Mouse (Mus musculus) kidney, embryonic 14.5 days (tissue): ENCODE data around the gene Sestd1. TPM values are rescaled to one million over a fixed set of nuclear protein-coding genes. Genes with fewer than 3 reads are reported as not detected.

Source experiments
- ATAC-seq: fragments of 200-750 bp; cut with Nextera tagmentation; 2 replicates; pipeline ENCODE4 v1.8.0; 2017; ENCODE audit warnings: moderate number of reproducible peaks, mild to moderate bottlenecking, moderate TSS enrichment, moderate library complexity; ENCODE audit not compliant: low FRiP score, low TSS enrichment
- H3K27ac ChIP-seq: fragments of 300-500 bp; sonication (generic); 2 replicates; pipeline ENCODE4 v1.5.1; 2014; ENCODE audit warnings: low read depth, mild to moderate bottlenecking, low read length, moderate library complexity, mixed read lengths
- H3K27me3 ChIP-seq: fragments of 300-500 bp; sonication (generic); 2 replicates; pipeline ENCODE4 v1.6.1; 2014; ENCODE audit warnings: mild to moderate bottlenecking, low read length; ENCODE audit not compliant: control insufficient read depth, insufficient read depth
- H3K36me3 ChIP-seq: fragments of 300-500 bp; sonication (generic); 2 replicates; pipeline ENCODE4 v1.6.1; 2014; ENCODE audit warnings: low read length, mixed read lengths; ENCODE audit not compliant: control insufficient read depth, insufficient read depth
- H3K4me1 ChIP-seq: fragments of 300-500 bp; sonication (generic); 2 replicates; pipeline ENCODE4 v1.6.1; 2014; ENCODE audit warnings: low read length, mixed read lengths; ENCODE audit not compliant: control insufficient read depth, insufficient read depth
- H3K4me2 ChIP-seq: fragments of 300-500 bp; sonication (generic); replicated peaks from 2 replicates; pipeline ENCODE4 v1.6.1; 2014; ENCODE audit warnings: low read depth, mild to moderate bottlenecking, low read length
- H3K4me3 ChIP-seq: fragments of 300-500 bp; sonication (generic); 2 replicates; pipeline ENCODE4 v1.5.1; 2014; ENCODE audit warnings: mild to moderate bottlenecking, low read length
- H3K9ac ChIP-seq: fragments of 300-500 bp; sonication (generic); 2 replicates; pipeline ENCODE4 v1.6.1; 2014; ENCODE audit warnings: low read depth, mild to moderate bottlenecking, low read length, moderate library complexity
- H3K9me3 ChIP-seq: fragments of 300-500 bp; sonication (generic); 2 replicates; pipeline ENCODE4 v1.6.1; 2016; ENCODE audit warnings: low read length; ENCODE audit not compliant: control insufficient read depth
- WGBS: fragments of 180-500 bp; shearing (Covaris S2); extraction: QIAGEN DNeasy Blood & Tissue Kit; methylation state at CpG from one replicate; pipeline ENCODE4 v1.1.7; 2014; 5-methylcytosine and 5-hydroxymethylcytosine counted together
- polyA plus RNA-seq: library from polyadenylated mRNA; unstranded; fragments of >200 nt; fragmentation: Nextera tagmentation; extraction: Ambion mirVana; gene quantifications from 2 replicates; pipeline ENCODE4 v1.2.1, GENCODE M21; 2014

Gene Sestd1
- polyA plus RNA-seq, 1 experiment from 2014 or later, result 37.6 TPM

DNA sequence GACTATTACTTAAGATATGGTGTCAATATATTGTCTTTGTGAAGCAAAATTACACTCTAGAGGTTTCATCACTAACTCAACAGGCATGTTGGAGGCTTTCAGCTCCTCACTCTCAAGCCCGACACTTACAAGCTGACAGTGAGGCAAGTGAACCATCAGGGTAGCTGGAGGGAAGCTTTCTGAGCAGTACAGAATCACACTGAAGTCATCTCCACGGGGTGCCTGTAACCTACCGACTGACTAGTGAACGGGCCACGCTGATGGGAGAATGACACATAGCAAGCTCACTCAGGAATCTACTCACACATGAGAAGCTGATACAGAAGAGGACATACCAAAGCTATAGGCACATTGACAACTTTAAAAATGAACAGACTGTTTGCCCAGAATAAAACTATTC, 67.5 kb downstream of the Sestd1 start:
- no peak for ATAC-seq
- no peak overlapping the region for H3K9ac ChIP-seq
- no peaks in the 10 kb centered on the region for H3K4me1 ChIP-seq
- H3K4me3 ChIP-seq, result no peak overlapping the region
- WGBS, result 89% methylated on average over 5 of the region's 5 CpGs
- H3K36me3 ChIP-seq, result peaks cover 58% of the 10 kb centered on the region
- H3K27ac ChIP-seq, result no peak overlapping the region
- no peaks in the 10 kb centered on the region for H3K9me3 ChIP-seq
- no peak overlapping the region for H3K4me2 ChIP-seq
- no peaks in the 10 kb centered on the region for H3K27me3 ChIP-seq

DNA sequence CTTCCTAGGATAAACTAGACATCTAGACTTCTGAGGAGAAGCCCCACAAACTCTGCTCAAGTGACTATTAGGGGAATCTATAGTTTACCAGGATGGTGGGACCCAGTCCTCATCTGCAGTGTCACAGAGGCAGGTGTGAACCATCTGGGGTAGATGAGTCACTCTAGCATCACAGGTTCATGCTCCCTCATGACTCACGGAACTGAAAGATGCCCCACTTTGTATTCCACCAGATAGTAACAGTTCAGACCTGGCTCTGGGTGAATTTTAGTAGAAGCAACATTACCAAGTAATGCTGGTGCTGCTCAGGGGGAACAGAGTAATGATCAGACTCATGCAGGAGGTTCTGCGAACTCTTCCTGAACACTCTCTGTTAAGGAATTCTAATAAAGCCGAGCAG, 73.4 kb downstream of the Sestd1 start:
- Histone ChIP-seq H3K27ac (no peak overlapping the region), H3K4me1 (no peaks in the 10 kb centered on the region), H3K9me3 (no peaks in the 10 kb centered on the region), H3K4me2 (no peak overlapping the region), H3K4me3 (no peak overlapping the region), H3K27me3 (no peaks in the 10 kb centered on the region), H3K36me3 (peaks cover 30% of the 10 kb centered on the region; the same call in 1 of the 2 replicates), H3K9ac (no peak overlapping the region)
- WGBS, result 92% methylated on average over 3 of the region's 3 CpGs
- no peak for ATAC-seq

DNA sequence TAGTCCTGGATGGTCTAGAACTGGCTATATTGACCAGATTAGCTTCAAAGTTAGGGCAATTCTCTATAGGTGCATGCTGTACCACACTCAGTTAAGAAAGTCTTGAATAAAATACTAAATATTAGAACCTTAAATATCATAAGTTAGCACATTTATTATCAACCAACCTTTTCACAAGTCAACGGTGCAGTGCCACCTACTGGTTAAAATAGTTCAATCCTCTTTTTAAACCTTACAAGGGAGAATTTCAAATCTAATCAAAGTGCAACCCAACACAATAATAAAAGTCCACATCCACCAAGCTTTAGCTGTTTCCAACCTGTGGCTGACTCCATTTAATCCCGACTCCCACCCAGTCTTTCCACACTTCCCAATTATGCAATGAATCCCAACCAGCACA, 76.5 kb downstream of the Sestd1 start:
- Histone ChIP-seq H3K27me3 (no peaks in the 10 kb centered on the region), H3K4me3 (no peak overlapping the region), H3K4me1 (no peaks in the 10 kb centered on the region), H3K4me2 (no peak overlapping the region), H3K9me3 (no peaks in the 10 kb centered on the region), H3K36me3 (peaks cover 12% of the 10 kb centered on the region; the same call in 1 of the 2 replicates), H3K27ac (no peak overlapping the region), H3K9ac (no peak overlapping the region)
- 69% methylated on average over 2 of the region's 2 CpGs for WGBS
- no peak for ATAC-seq

DNA sequence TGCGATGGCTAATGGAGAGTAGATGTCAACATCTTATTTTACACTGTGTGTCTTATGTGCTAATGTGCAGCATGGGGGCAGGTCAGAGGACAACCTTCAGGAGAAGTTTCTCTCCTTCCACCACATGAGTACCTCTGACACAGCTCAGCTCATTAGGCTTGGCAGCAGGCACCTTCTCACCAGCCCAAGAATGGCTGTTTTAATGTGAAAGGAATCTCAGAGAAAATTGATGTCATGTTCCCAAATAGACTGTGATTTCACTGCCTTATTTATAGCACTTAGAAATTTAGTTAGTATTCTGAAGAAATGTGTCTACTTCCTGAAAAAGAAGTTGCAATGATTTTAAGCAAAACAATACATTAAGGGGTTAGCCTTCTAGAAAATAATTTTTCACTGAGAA, 78.5 kb downstream of the Sestd1 start:
- Histone ChIP-seq H3K27ac (no peak overlapping the region), H3K36me3 (0 out of 2 replicates have a peak, but pooled peaks cover 6% of the 10 kb centered on the region), H3K9ac (no peak overlapping the region), H3K4me3 (no peak overlapping the region), H3K27me3 (no peaks in the 10 kb centered on the region), H3K4me2 (no peak overlapping the region), H3K4me1 (no peaks in the 10 kb centered on the region), H3K9me3 (no peaks in the 10 kb centered on the region)
- no peak for ATAC-seq
- 100% methylated on average over 1 of the region's 1 CpGs for WGBS

DNA sequence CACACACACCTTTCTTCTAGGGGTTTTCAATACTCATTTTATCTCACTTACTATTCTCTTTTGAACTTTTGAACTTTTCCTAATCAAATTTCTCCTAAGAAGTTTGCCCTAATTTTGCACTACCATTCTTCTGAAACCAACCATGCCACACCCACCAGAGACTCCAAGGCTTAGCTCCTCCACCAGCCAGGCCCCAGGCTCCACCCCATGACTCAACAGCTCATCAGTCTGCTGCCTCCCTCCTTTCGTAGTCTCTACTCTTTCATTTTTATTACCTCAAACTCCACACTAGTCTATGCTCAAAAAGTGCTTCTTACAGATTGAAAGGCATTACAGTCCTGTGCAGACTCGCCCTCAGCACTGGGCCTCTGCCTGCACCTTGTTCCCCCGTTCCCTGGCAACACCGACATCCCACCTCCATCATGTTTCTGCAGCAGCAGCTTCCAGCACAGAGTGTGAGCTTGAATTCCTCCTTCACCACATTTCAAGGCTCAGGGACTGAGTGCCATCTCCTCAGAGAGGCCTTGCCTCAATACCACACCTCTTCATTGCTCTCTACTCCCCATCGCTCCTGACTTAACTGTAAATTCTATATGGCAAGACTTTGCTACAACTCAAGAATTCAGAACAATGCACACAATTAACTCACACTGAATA, 79.3 kb downstream of the Sestd1 start:
- Histone ChIP-seq H3K4me1 (no peaks in the 10 kb centered on the region), H3K9me3 (no peaks in the 10 kb centered on the region), H3K4me2 (no peak overlapping the region), H3K36me3 (0 out of 2 replicates have a peak, but pooled peaks cover 6% of the 10 kb centered on the region), H3K27ac (no peak overlapping the region), H3K4me3 (no peak overlapping the region), H3K27me3 (no peaks in the 10 kb centered on the region), H3K9ac (no peak overlapping the region)
- ATAC-seq, result no peak
- WGBS, result 86% methylated on average over 5 of the region's 5 CpGs

DNA sequence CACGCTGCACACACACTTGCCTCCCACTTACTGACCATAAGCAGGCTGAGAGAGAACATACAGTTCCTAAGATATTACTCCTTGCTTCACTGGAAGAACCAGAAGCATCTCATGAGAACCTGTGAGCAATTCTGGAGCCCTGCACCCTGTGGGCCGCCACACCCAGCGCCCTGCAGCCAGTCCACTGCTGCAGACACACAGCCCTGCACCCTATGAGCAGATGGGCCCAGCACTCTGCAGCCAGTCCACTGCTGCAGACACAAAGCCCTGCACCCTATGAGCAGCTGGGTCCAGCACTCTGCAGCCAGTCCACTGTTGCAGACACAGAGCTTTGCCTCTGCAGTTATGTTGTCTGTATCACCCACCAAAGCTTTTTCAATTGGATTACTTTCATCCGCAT, 80.0 kb downstream of the Sestd1 start:
- Histone ChIP-seq H3K27ac (no peak overlapping the region), H3K4me2 (no peak overlapping the region), H3K27me3 (no peaks in the 10 kb centered on the region), H3K9me3 (no peaks in the 10 kb centered on the region), H3K4me1 (no peaks in the 10 kb centered on the region), H3K36me3 (peaks cover 9% of the 10 kb centered on the region; the same call in 1 of the 2 replicates), H3K9ac (no peak overlapping the region), H3K4me3 (no peak overlapping the region)
- 93% methylated on average over 4 of the region's 4 CpGs for WGBS
- ATAC-seq, result no peak

DNA sequence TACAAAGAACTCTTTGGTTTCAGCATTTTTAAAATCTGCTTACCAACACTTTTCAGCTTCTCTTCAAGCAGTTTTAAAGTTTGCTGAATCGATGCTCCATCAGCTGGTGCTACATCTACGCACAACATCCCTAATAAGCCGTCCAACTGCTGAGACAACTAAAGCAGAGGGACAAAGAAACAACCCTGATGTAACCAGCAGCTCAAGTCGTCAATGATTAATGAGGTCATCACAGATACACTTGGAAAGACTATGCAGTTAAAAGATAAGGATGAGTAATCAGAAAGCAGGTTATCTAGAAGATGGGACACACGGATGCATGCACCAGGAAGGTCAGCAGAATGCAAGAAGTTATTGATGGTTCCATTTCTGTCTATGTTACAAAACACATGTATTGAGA, 82.1 kb downstream of the Sestd1 start:
- Histone ChIP-seq H3K9ac (no peak overlapping the region), H3K4me1 (no peaks in the 10 kb centered on the region), H3K27me3 (no peaks in the 10 kb centered on the region), H3K36me3 (peaks cover 28% of the 10 kb centered on the region), H3K4me3 (no peak overlapping the region), H3K4me2 (no peak overlapping the region), H3K9me3 (no peaks in the 10 kb centered on the region), H3K27ac (no peak overlapping the region)
- 78% methylated on average over 5 of the region's 5 CpGs for WGBS
- ATAC-seq, result no peak

DNA sequence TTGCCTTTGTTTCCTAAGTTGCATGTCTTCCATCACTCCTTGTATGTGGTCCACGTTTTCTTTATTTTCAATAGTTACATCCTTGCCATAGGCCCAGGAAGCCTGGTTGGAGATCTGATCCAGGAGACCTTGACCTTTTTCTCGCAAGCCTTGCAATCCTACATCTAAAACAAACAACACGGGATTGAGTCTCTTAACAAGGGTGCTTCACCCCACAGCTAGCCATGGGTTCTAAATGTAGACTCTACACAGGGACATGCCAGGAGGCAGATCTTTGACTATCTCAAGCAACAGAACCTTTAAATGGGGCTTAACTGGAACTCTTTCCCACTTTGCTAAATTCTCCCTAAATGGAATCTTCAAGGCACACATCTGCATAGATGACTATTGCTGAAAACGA, 83.6 kb downstream of the Sestd1 start:
- Histone ChIP-seq H3K4me3 (no peak overlapping the region), H3K9ac (no peak overlapping the region), H3K4me2 (no peak overlapping the region), H3K36me3 (peaks cover 35% of the 10 kb centered on the region), H3K9me3 (no peaks in the 10 kb centered on the region), H3K4me1 (no peaks in the 10 kb centered on the region), H3K27me3 (no peaks in the 10 kb centered on the region), H3K27ac (no peak overlapping the region)
- no peak for ATAC-seq
- 77% methylated on average over 4 of the region's 4 CpGs for WGBS

DNA sequence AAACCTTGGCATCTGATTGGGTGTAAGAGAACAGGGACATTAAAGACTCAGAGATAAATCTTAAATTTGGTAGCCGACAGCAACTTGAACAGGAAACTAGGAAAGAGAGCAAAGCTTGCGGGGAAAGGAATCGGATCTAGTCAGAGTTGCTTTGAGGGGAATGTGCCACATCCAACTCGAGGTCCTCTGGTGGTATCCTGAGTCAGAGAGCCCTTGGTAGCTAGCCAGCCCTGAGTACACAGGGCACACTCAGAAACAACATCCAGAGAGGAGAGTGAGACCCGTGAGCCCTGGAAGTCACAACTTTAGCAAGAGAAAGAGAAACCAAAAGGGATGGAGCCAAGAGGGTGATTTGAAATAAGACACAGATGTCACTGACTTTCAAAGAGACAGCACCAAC, 85.3 kb downstream of the Sestd1 start:
- Histone ChIP-seq H3K9ac (no peak overlapping the region), H3K4me1 (no peaks in the 10 kb centered on the region), H3K4me3 (no peak overlapping the region), H3K36me3 (peaks cover 50% of the 10 kb centered on the region), H3K27me3 (no peaks in the 10 kb centered on the region), H3K27ac (no peak overlapping the region), H3K9me3 (no peaks in the 10 kb centered on the region), H3K4me2 (no peak overlapping the region)
- no peak for ATAC-seq
- WGBS, result 90% methylated on average over 5 of the region's 5 CpGs
